Mouse (Mus musculus) left cerebral cortex, adult 9 months (tissue): ENCODE data around the gene Nptx1.

Source experiments
- DNase-seq, 2 experiments: peaks; one replicate each; pipeline ENCODE4 v3.0.0; 2022; ENCODE audit warnings: low spot score in 2 of 2

The Nptx1 gene

GRCm38 (mm10) chr11:119523392-119523791 is 24.2 kb downstream of the Nptx1 start:
- no peak for DNase-seq

GRCm38 (mm10) chr11:119522779-119523178 is 24.8 kb downstream of the Nptx1 start:
- no peak for DNase-seq

GRCm38 (mm10) chr11:119521920-119522710 is 25.4 kb downstream of the Nptx1 start:
- no peak for DNase-seq

- no peak for DNase-seq
Measured at GRCm38 (mm10) chr11:119520713-119521063, 26.9 kb downstream of the Nptx1 start.

GRCm38 (mm10) chr11:119520005-119520712 is 27.4 kb downstream of the Nptx1 start:
- peak in 1 of 2 experiments; percentile 67 for DNase-seq

GRCm38 (mm10) chr11:119519387-119519786 is 28.2 kb downstream of the Nptx1 start:
- no peak for DNase-seq

- peak in 1 of 2 experiments; percentile 62 for DNase-seq
Measured at GRCm38 (mm10) chr11:119516677-119517361, 30.7 kb downstream of the Nptx1 start.

- DNase-seq, result peak in 1 of 2 experiments; percentile 80
Measured at GRCm38 (mm10) chr11:119515823-119516676, 31.5 kb downstream of the Nptx1 start.

GRCm38 (mm10) chr11:119514967-119515636 is 32.5 kb downstream of the Nptx1 start:
- DNase-seq, result peak in 1 of 2 experiments; percentile 75

GRCm38 (mm10) chr11:119514108-119514860 is 33.3 kb downstream of the Nptx1 start:
- DNase-seq, result no peak

- no peak for DNase-seq
Measured at GRCm38 (mm10) chr11:119513038-119513659, 34.4 kb downstream of the Nptx1 start.

GRCm38 (mm10) chr11:119509165-119509776 is 38.3 kb downstream of the Nptx1 start:
- DNase-seq, result no peak

- DNase-seq, result peak in 1 of 2 experiments; percentile 81
Measured at GRCm38 (mm10) chr11:119507772-119508171, 39.8 kb downstream of the Nptx1 start.

- no peak for DNase-seq
Measured at GRCm38 (mm10) chr11:119506386-119506785, 41.2 kb downstream of the Nptx1 start.

GRCm38 (mm10) chr11:119503675-119504074 is 43.9 kb downstream of the Nptx1 start:
- DNase-seq, result peak in 1 of 2 experiments; percentile 77

GRCm38 (mm10) chr11:119500011-119500410 is 47.5 kb downstream of the Nptx1 start:
- DNase-seq, result no peak

GRCm38 (mm10) chr11:119499297-119499696 is 48.3 kb downstream of the Nptx1 start:
- DNase-seq, result no peak

- DNase-seq, result no peak
Measured at GRCm38 (mm10) chr11:119497451-119497850, 50.1 kb downstream of the Nptx1 start.

GRCm38 (mm10) chr11:119496147-119496546 is 51.4 kb downstream of the Nptx1 start:
- DNase-seq, result no peak
